Mouse (Mus musculus): ENCODE data around the gene Txlna. TPM values are rescaled to one million over a fixed set of nuclear protein-coding genes. Genes with fewer than 3 reads are reported as not detected.

Txlna gene
- polyA plus RNA-seq, 1 experiment from 2014 or later, result 47.0 TPM

DNA sequence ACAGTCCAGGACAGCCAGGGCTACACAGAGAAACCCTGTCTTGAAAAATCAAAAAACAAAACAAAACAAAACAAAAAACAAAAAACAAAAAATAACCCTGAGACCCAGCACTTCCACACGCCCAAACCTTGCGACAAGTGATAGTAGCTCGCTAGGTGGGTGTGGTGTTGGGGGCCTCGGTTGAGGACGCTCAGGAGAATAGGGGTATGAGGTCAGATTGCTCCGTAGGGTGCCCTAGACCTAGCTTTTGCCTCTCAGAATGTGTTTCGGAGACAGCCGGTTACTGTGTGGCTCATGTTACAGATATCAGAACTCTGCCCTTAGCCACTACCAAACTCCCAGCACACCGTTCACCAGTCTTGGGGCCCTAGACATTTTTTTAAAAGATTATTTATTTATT lies 55.1 kb downstream of the Txlna start:
- H3K9ac ChIP-seq (ENCODE audit: low read length), result no peak overlapping the region; the same call in 1 of the 2 replicates
- H3K27ac ChIP-seq (ENCODE audit: low read length), result no peak overlapping the region
- WGBS, result 78% methylated on average over 9 of the region's 9 CpGs
- no peaks in the 10 kb centered on the region for H3K9me3 ChIP-seq (replicated peaks; ENCODE audit: control insufficient read depth, low read length)
- peak overlapping the region; percentile 85; the same call in 1 of the 2 replicates for H3K4me2 ChIP-seq (ENCODE audit: low read depth, low read length)
- peaks cover 4% of the 10 kb centered on the region for H3K36me3 ChIP-seq (ENCODE audit: control insufficient read depth, insufficient read depth)
- ATAC-seq (replicated peaks; ENCODE audit: extremely low read depth, insufficient read depth, low FRiP score), result no peak
- H3K4me1 ChIP-seq (ENCODE audit: control insufficient read depth, insufficient read depth, low read length), result peaks cover 8% of the 10 kb centered on the region; the same call in 1 of the 2 replicates
- H3K27me3 ChIP-seq (ENCODE audit: control insufficient read depth, insufficient read depth, low read length), result no peaks in the 10 kb centered on the region
- no peak overlapping the region; the same call in 1 of the 2 replicates for H3K4me3 ChIP-seq (ENCODE audit: low read length)

DNA sequence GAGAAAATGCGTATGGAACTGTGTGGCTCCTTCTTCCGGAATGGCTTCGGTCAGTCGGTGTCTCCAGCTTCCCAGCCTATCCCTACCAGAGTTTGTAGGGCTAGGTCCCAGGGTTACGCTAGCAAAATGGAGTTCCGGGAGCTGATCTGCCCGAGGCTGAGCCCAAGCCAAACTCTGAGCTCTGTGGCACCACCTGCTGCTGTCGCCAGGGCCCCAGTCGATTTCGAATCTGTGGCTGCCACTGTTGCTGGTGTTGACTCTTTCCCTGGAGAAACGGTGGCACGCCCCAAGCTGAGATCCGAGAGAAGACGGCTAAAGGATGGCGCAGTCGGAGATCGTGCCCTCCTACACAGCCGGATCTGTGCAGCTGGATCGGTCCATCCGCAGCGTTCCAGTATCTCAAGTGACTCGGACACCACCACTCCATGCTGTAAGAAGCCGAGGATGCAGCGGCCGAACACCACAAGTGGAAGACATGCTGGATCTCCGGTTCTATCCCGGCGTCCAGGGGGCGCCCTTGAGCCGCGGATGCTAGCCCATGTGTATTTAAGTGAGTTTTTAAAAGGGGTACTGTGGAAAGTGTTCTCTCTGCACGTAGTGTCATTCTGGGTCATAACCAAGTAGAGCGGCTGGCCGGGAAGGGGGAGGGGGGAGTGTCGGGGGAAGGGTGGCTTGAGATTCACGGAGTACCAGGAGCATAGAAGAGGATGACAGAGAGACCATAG lies 55.8 kb downstream of the Txlna start:
- no peaks in the 10 kb centered on the region for H3K27me3 ChIP-seq (ENCODE audit: control insufficient read depth, insufficient read depth, low read length)
- peak overlapping the region; percentile 73 for H3K27ac ChIP-seq (ENCODE audit: low read length)
- H3K9ac ChIP-seq (ENCODE audit: low read length), result peak overlapping the region; percentile 76
- 1% methylated on average over 36 of the region's 36 CpGs for WGBS
- H3K36me3 ChIP-seq (ENCODE audit: control insufficient read depth, insufficient read depth), result no peaks in the 10 kb centered on the region
- no peaks in the 10 kb centered on the region for H3K9me3 ChIP-seq (replicated peaks; ENCODE audit: control insufficient read depth, low read length)
- peak overlapping the region; percentile 85 for H3K4me2 ChIP-seq (ENCODE audit: low read depth, low read length)
- peak overlapping the region; percentile 62 for H3K4me3 ChIP-seq (ENCODE audit: low read length)
- ATAC-seq (replicated peaks; ENCODE audit: extremely low read depth, insufficient read depth, low FRiP score), result peak; percentile 69
- peaks cover 8% of the 10 kb centered on the region; the same call in 1 of the 2 replicates for H3K4me1 ChIP-seq (ENCODE audit: control insufficient read depth, insufficient read depth, low read length)

DNA sequence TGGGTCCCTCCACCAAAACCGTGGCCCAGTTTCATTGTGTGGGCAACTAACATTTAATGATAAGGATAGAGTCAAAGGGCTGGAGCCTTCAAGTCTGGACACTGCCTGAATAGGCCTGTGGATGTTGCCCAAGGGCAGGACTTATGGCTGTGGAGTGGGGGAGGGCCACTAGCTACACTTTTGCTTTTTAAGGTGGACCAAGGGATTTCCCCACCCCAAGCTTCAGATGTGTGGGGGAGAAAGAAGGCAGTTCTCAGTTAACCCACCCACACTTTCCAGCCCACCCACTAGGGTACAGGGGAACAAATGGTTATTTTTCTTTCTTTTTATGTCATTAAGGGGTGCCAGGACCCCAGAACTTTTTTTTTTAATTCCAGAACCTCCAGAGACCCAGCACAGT lies 56.5 kb downstream of the Txlna start:
- no peak; the same call in 1 of the 2 replicates for ATAC-seq (replicated peaks; ENCODE audit: extremely low read depth, insufficient read depth, low FRiP score)
- Histone ChIP-seq H3K27me3 (ENCODE audit: control insufficient read depth, insufficient read depth, low read length) (no peaks in the 10 kb centered on the region), H3K9ac (ENCODE audit: low read length) (peak overlapping the region; percentile 76), H3K4me1 (ENCODE audit: control insufficient read depth, insufficient read depth, low read length) (peaks cover 8% of the 10 kb centered on the region; the same call in 1 of the 2 replicates), H3K9me3 (replicated peaks; ENCODE audit: control insufficient read depth, low read length) (no peaks in the 10 kb centered on the region), H3K4me2 (ENCODE audit: low read depth, low read length) (peak overlapping the region; percentile 85), H3K27ac (ENCODE audit: low read length) (peak overlapping the region; percentile 73), H3K4me3 (ENCODE audit: low read length) (peak overlapping the region; percentile 62), H3K36me3 (ENCODE audit: control insufficient read depth, insufficient read depth) (no peaks in the 10 kb centered on the region)
- WGBS, result 70% methylated on average over 1 of the region's 1 CpGs

DNA sequence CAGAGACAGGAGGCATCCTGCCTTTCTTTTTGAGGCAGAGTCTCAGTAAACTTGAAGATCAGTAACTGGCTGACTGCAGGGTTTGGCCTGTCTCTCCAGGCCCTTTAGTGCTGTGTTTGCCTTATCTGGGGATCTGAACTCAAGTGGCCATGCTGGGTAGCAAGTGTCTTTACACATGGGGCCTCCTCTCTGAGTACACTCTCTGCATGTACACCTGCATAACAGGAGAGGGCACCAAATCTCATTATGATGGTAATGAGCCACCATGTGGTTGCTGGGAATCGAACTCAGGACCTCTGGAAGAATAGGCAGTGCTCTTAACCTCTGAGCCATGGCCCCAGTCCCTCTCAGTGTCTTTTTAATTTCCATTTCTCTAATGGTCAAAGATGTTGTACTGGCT lies 58.6 kb downstream of the Txlna start:
- Histone ChIP-seq H3K4me1 (ENCODE audit: control insufficient read depth, insufficient read depth, low read length) (peaks cover 8% of the 10 kb centered on the region; the same call in 1 of the 2 replicates), H3K4me3 (ENCODE audit: low read length) (no peak overlapping the region), H3K27me3 (ENCODE audit: control insufficient read depth, insufficient read depth, low read length) (no peaks in the 10 kb centered on the region), H3K9ac (ENCODE audit: low read length) (no peak overlapping the region), H3K27ac (ENCODE audit: low read length) (no peak overlapping the region), H3K36me3 (ENCODE audit: control insufficient read depth, insufficient read depth) (no peaks in the 10 kb centered on the region), H3K9me3 (replicated peaks; ENCODE audit: control insufficient read depth, low read length) (no peaks in the 10 kb centered on the region), H3K4me2 (ENCODE audit: low read depth, low read length) (no peak overlapping the region)
- no peak for ATAC-seq (replicated peaks; ENCODE audit: extremely low read depth, insufficient read depth, low FRiP score)
- 75% methylated on average over 1 of the region's 1 CpGs for WGBS

DNA sequence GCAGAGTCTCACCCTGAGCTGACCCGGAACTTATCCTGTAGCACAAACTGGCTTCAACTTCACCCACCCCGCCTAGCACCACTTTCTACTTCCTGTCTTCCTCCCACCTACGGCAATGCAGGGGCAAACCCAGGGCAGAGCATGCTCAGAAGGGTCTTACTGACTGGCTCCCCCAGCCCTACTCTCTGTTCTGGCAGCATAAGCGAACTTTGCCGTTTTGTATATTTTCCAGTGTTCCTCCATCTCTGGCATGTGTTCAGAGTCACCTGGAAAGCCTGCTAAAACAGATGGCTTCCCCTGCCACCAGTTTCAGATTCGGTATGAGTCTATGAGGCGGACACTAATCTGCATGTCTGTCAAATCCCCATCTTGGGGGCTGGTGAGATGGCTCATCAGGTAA lies 60.5 kb downstream of the Txlna start:
- no peak for ATAC-seq (replicated peaks; ENCODE audit: extremely low read depth, insufficient read depth, low FRiP score)
- H3K36me3 ChIP-seq (ENCODE audit: control insufficient read depth, insufficient read depth), result no peaks in the 10 kb centered on the region
- no peaks in the 10 kb centered on the region for H3K27me3 ChIP-seq (ENCODE audit: control insufficient read depth, insufficient read depth, low read length)
- 67% methylated on average over 7 of the region's 7 CpGs for WGBS
- H3K27ac ChIP-seq (ENCODE audit: low read length), result 0 out of 2 replicates have a peak overlapping the region, but pooled peaks have one; percentile 22
- H3K9ac ChIP-seq (ENCODE audit: low read length), result no peak overlapping the region
- H3K9me3 ChIP-seq (replicated peaks; ENCODE audit: control insufficient read depth, low read length), result no peaks in the 10 kb centered on the region
- peaks cover 10% of the 10 kb centered on the region; the same call in 1 of the 2 replicates for H3K4me1 ChIP-seq (ENCODE audit: control insufficient read depth, insufficient read depth, low read length)
- H3K4me3 ChIP-seq (ENCODE audit: low read length), result no peak overlapping the region
- H3K4me2 ChIP-seq (ENCODE audit: low read depth, low read length), result no peak overlapping the region

DNA sequence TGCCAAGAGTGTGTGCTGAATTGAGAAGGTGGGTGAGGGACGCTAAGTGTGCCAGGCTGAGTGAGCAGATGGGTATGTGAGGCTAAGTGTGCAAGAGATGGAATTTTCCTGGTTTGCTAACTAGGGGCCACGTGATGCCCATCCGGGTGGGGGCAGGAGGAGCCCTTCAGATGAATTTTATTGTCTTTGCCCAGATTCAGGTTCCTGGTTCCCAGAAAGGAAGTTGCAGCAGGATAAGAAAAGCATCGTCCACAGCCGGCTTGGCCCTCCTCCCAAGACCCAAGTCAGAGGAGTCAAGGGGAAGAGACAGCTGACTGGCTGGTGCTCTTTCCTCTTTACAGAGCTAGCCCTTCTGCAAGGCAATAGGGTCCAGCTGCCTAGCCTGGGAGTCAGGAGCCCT lies 62.4 kb downstream of the Txlna start, which contains the start of gene Fam167b:
Fam167b (minus strand) TSS at position 84 of the 400 bp plus-strand sequence.
- peak within 1 kb of the TSS; percentile 35 for H3K4me2 ChIP-seq (ENCODE audit: low read depth, low read length)
- 54% methylated on average over 5 of the region's 5 CpGs for WGBS
- H3K9ac ChIP-seq (ENCODE audit: low read length), result peak within 1 kb of the TSS; percentile 6; the same call in 1 of the 2 replicates
- H3K36me3 ChIP-seq (ENCODE audit: control insufficient read depth, insufficient read depth), result no peaks in the 10 kb centered on the region
- no peaks in the 10 kb centered on the region for H3K9me3 ChIP-seq (replicated peaks; ENCODE audit: control insufficient read depth, low read length)
- no peaks in the 10 kb centered on the region for H3K27me3 ChIP-seq (ENCODE audit: control insufficient read depth, insufficient read depth, low read length)
- H3K4me1 ChIP-seq (ENCODE audit: control insufficient read depth, insufficient read depth, low read length), result peaks cover 7% of the 10 kb centered on the region
- no peak within 1 kb of the TSS for H3K4me3 ChIP-seq (ENCODE audit: low read length)
- peak within 1 kb of the TSS; percentile 70 for H3K27ac ChIP-seq (ENCODE audit: low read length)
- ATAC-seq (replicated peaks; ENCODE audit: extremely low read depth, insufficient read depth, low FRiP score), result 0 out of 2 replicates have a peak, but pooled peaks have one; percentile 16

DNA sequence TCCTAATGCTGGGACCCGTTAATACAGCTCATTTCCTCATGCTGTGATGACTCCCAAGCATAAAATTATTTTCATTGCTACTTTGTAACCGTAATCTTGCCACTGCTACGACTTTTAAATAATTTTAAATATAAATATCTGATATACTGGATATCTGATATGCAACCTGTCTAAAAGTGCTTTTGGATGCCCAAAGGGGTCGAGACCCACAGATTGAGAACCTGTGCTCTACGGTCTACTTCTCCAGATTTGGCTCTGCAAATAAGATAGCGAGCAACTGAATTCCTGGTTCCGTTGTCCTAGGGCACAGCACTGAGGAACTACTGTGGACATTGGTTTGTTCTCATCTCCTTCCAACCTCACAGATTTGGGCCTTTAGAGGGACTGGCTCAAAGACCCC lies 63.2 kb downstream of the Txlna start:
- ATAC-seq (replicated peaks; ENCODE audit: extremely low read depth, insufficient read depth, low FRiP score), result no peak
- H3K4me3 ChIP-seq (ENCODE audit: low read length), result no peak overlapping the region
- H3K36me3 ChIP-seq (ENCODE audit: control insufficient read depth, insufficient read depth), result no peaks in the 10 kb centered on the region
- H3K4me2 ChIP-seq (ENCODE audit: low read depth, low read length), result peak overlapping the region; percentile 35
- no peaks in the 10 kb centered on the region for H3K27me3 ChIP-seq (ENCODE audit: control insufficient read depth, insufficient read depth, low read length)
- H3K9ac ChIP-seq (ENCODE audit: low read length), result no peak overlapping the region
- no peaks in the 10 kb centered on the region for H3K9me3 ChIP-seq (replicated peaks; ENCODE audit: control insufficient read depth, low read length)
- H3K27ac ChIP-seq (ENCODE audit: low read length), result peak overlapping the region; percentile 70
- 81% methylated on average over 7 of the region's 7 CpGs for WGBS
- peaks cover 8% of the 10 kb centered on the region for H3K4me1 ChIP-seq (ENCODE audit: control insufficient read depth, insufficient read depth, low read length)

DNA sequence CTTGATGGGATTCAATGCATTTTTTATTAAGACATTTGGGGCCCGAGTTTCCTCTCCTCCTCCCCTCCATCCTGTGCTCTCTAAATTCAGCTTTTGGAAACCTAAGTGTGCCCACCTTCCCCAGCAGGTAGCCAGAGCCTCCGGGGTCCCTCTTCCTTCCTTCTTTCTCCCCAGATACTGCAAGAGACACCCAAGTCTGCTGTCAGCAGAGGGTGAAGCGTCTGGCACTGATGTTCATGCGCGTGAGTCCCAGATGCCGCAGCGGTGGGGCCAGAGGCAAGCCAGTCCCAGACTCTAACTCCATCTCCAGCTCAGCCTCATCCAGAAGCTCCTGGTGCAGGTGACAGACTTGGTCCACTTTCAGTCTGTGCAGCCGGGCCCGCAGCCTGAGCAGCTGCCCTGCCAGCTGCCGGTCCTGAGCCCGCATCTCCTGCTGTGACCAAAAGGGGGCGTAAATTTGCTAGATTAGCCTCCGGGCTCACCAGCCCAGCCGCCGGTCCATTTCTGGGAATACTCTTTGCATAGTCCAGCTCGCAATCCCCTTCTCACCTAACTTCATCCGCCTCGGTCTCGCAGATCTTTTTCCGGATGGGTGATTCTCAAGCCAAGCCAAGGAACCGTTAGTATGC lies 63.9 kb downstream of the Txlna start:
- 24% methylated on average over 21 of the region's 21 CpGs for WGBS
- peak overlapping the region; percentile 8; the same call in 1 of the 2 replicates for H3K4me3 ChIP-seq (ENCODE audit: low read length)
- ATAC-seq (replicated peaks; ENCODE audit: extremely low read depth, insufficient read depth, low FRiP score), result no peak

More for the DNA sequence above, 63.9 kb downstream of the Txlna start:
- peaks cover 9% of the 10 kb centered on the region for H3K4me1 ChIP-seq (ENCODE audit: control insufficient read depth, insufficient read depth, low read length)
- H3K27ac ChIP-seq (ENCODE audit: low read length), result no peak overlapping the region
- H3K36me3 ChIP-seq (ENCODE audit: control insufficient read depth, insufficient read depth), result no peaks in the 10 kb centered on the region
- no peaks in the 10 kb centered on the region for H3K9me3 ChIP-seq (replicated peaks; ENCODE audit: control insufficient read depth, low read length)
- no peaks in the 10 kb centered on the region for H3K27me3 ChIP-seq (ENCODE audit: control insufficient read depth, insufficient read depth, low read length)
- H3K9ac ChIP-seq (ENCODE audit: low read length), result peak overlapping the region; percentile 6; the same call in 1 of the 2 replicates
- peak overlapping the region; percentile 35 for H3K4me2 ChIP-seq (ENCODE audit: low read depth, low read length)

Measured in heart, embryonic 16.5 days (tissue).